Mouse (Mus musculus) limb, embryonic 14.5 days (tissue): ENCODE measurements at regions not wholly inside any gene's neighbourhood (a gene's known extent, or its start where the extent isn't known, plus 50 kb on each side); places are given as distances from the start of the nearest gene placed in this dataset.

Experiments
- ATAC-seq: fragments of 200-750 bp; cut with Nextera tagmentation; 2 replicates; pipeline ENCODE4 v1.8.0; 2017; ENCODE audit warnings: low read depth, moderate number of reproducible peaks, moderate TSS enrichment; ENCODE audit not compliant: low FRiP score
- DNase-seq: peaks from one replicate; pipeline ENCODE4 v3.0.0-alpha.2; 2015; ENCODE audit warnings: low spot score
- H3K27ac ChIP-seq: fragments of 300-500 bp; sonication (generic); replicated peaks from 2 replicates; pipeline ENCODE4 v1.5.1; 2014; ENCODE audit warnings: low read depth, mild to moderate bottlenecking, low read length, moderate library complexity, mixed read lengths
- H3K27me3 ChIP-seq: fragments of 300-500 bp; sonication (generic); 2 replicates; pipeline ENCODE4 v1.6.1; 2014; ENCODE audit warnings: low read length, mixed read lengths; ENCODE audit not compliant: control insufficient read depth, insufficient read depth
- H3K36me3 ChIP-seq: fragments of 300-500 bp; sonication (generic); 2 replicates; pipeline ENCODE4 v1.6.1; 2014; ENCODE audit warnings: mild to moderate bottlenecking, low read length, moderate library complexity, mixed read lengths; ENCODE audit not compliant: control insufficient read depth, insufficient read depth
- H3K4me1 ChIP-seq: fragments of 300-500 bp; sonication (generic); 2 replicates; pipeline ENCODE4 v1.6.1; 2014; ENCODE audit warnings: antibody characterized with exemption, low read length, mixed read lengths; ENCODE audit not compliant: control insufficient read depth, insufficient read depth
- H3K4me2 ChIP-seq: fragments of 300-500 bp; sonication (generic); replicated peaks from 2 replicates; pipeline ENCODE4 v1.6.1; 2014; ENCODE audit warnings: low read depth, mild to moderate bottlenecking, low read length, moderate library complexity; ENCODE audit not compliant: severe bottlenecking
- H3K4me3 ChIP-seq: fragments of 300-500 bp; sonication (generic); replicated peaks from 2 replicates; pipeline ENCODE4 v1.5.1; 2014; ENCODE audit warnings: low read length
- H3K9ac ChIP-seq: fragments of 300-500 bp; sonication (generic); 2 replicates; pipeline ENCODE4 v1.6.1; 2014; ENCODE audit warnings: mild to moderate bottlenecking, low read depth, low read length, moderate library complexity; ENCODE audit not compliant: severe bottlenecking
- H3K9me3 ChIP-seq: fragments of 300-500 bp; sonication (generic); 2 replicates; pipeline ENCODE4 v1.6.1; 2016; ENCODE audit warnings: low read length; ENCODE audit not compliant: control insufficient read depth
- POLR2A ChIP-seq: fragments of 200-500 bp; IDR thresholded peaks from 2 replicates; pipeline ENCODE4 v1.8.0; 2012; ENCODE audit warnings: inconsistent platforms, mild to moderate bottlenecking, moderate library complexity, borderline replicate concordance; ENCODE audit not compliant: insufficient read depth, insufficient read length; ENCODE audit errors: extremely low read depth
- whole genome bisulfite sequencing: fragments of 180-500 bp; shearing (Covaris S2); extraction: QIAGEN DNeasy Blood & Tissue Kit; methylation state at CpG from one replicate; pipeline ENCODE4 v1.1.7; 2014; 5-methylcytosine and 5-hydroxymethylcytosine counted together

DNA sequence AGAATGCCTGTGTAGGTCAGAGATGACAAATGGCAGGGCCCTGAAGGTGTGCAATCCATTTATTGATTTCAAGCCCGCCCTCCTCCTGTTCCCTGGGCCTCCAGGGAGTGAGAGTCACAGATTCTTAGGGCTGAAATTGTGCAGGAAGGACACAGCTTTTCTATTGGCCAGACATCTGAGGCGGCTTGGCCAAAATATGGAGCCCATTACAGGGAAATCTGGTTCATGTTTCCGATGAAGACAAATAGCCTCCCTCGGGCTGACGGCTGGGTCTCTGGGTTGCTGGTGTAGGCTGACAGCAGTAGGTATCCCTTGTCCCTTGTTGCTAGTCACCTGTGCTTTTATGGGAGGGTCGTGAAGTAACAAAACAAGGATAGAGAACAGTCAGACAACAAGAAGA, 413.2 kb downstream of the Tshz3 start:
- no peak overlapping the region for H3K9ac ChIP-seq
- no peak overlapping the region for H3K27ac ChIP-seq
- TF ChIP-seq POLR2A = no peak
- no peak for ATAC-seq
- no peaks in the 10 kb centered on the region for H3K9me3 ChIP-seq
- H3K4me2 ChIP-seq = no peak overlapping the region
- WGBS = 22% methylated on average over 6 of the region's 6 CpGs
- no peaks in the 10 kb centered on the region for H3K36me3 ChIP-seq
- peaks cover 5% of the 10 kb centered on the region; the same call in 1 of the 2 replicates for H3K4me1 ChIP-seq
- H3K4me3 ChIP-seq = no peak overlapping the region
- no peak for DNase-seq
- H3K27me3 ChIP-seq = no peaks in the 10 kb centered on the region

DNA sequence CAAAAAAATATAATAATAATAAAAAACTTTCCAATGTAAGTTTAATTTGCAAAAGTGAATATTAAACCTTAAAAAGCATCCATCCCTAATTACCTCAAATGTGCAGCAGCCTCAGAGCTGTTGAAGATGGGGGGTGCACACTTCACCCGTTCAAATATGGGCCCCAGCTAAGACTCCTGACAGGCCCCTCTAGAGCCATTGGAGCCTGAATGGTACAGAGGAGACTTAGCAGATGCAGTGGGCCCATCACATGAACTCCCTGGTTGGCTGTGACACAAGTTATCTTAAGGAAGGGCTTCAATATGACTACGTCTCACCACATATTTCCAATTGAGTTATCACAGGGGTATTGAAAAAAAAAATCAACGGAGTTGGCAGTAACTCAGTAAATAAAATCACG, 422.9 kb downstream of the Tshz3 start:
- Histone ChIP-seq H3K36me3 (no peaks in the 10 kb centered on the region), H3K27ac (no peak overlapping the region), H3K4me2 (no peak overlapping the region), H3K9ac (no peak overlapping the region), H3K9me3 (no peaks in the 10 kb centered on the region), H3K4me3 (no peak overlapping the region), H3K27me3 (no peaks in the 10 kb centered on the region), H3K4me1 (no peaks in the 10 kb centered on the region)
- no peak for TF ChIP-seq POLR2A
- no peak for DNase-seq
- WGBS = 86% methylated on average over 4 of the region's 4 CpGs
- no peak for ATAC-seq

DNA sequence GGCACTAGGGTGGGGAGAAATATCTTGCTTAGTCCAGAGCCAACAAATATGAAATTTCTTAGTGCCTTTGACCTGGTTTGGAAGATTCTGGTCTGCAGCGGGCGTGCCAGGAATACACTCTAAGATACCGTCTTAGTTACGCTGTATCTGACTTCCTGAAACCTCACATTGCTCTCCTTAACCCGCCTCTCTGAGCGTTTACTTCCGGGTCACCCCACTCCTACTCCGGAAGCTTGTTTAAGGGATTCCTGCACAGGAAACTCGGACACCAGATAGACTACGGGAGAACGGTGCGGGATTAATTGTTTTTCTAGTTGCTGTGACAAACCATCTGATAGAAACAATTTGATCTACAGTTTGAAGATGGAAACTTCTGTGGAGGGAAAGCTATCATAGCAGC, 442.3 kb downstream of the Tshz3 start:
- Histone ChIP-seq H3K27me3 (no peaks in the 10 kb centered on the region), H3K36me3 (no peaks in the 10 kb centered on the region), H3K4me1 (peaks cover 8% of the 10 kb centered on the region; the same call in 1 of the 2 replicates), H3K4me2 (no peak overlapping the region), H3K9me3 (no peaks in the 10 kb centered on the region), H3K4me3 (no peak overlapping the region), H3K9ac (no peak overlapping the region), H3K27ac (no peak overlapping the region)
- WGBS = 92% methylated on average over 12 of the region's 12 CpGs
- ATAC-seq (no peak), DNase-seq (no peak)
- TF ChIP-seq POLR2A = no peak

DNA sequence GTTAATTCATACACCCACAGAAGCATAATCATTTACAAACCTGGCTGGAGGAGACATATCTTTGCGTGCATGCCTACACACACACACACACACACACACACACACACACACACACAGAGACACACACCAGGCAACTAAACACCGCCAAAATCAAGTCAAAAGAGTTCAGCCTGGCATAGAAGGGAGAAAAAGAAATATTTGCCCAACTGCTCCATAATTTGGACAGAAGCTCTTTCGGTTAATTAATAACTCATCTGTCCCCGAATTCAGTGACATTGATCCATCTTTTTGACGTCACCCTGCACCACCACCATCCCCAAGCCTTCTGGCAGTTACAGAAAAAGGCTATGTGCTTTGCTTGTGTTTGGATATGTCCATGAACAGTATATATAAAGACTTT, 444.9 kb downstream of the Tshz3 start:
- H3K9ac ChIP-seq = no peak overlapping the region
- H3K4me3 ChIP-seq = no peak overlapping the region
- WGBS = 90% methylated on average over 5 of the region's 5 CpGs
- no peak for TF ChIP-seq POLR2A
- no peaks in the 10 kb centered on the region for H3K36me3 ChIP-seq
- no peak overlapping the region for H3K4me2 ChIP-seq
- no peak for ATAC-seq
- H3K27ac ChIP-seq = no peak overlapping the region
- H3K4me1 ChIP-seq = peaks cover 8% of the 10 kb centered on the region; the same call in 1 of the 2 replicates
- no peaks in the 10 kb centered on the region for H3K9me3 ChIP-seq
- no peak for DNase-seq
- no peaks in the 10 kb centered on the region for H3K27me3 ChIP-seq

DNA sequence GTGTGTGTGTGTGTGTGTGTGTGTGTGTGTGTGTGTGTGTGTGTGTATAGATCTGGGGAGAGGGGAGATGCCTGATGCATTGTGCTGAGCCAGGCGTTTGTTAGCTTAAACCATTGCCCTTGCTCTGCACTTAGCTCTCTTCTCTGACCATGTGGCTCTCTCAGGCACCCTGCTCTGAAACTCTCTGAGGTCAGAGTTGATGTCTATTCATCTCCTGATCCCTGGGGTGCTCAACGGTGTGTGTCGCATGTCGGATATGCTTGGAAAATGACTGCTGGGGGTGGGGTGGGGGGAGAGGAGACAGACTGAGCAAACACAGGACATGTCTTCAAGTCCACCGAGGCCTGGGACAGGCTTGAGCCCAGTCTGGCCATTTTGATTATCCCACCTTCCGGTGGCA, 446.4 kb downstream of the Tshz3 start:
- TF ChIP-seq POLR2A = no peak
- no peak for ATAC-seq
- Histone ChIP-seq H3K36me3 (no peaks in the 10 kb centered on the region), H3K27ac (no peak overlapping the region), H3K9me3 (no peaks in the 10 kb centered on the region), H3K27me3 (no peaks in the 10 kb centered on the region), H3K4me3 (no peak overlapping the region), H3K4me2 (no peak overlapping the region), H3K9ac (no peak overlapping the region), H3K4me1 (peaks cover 5% of the 10 kb centered on the region; the same call in 1 of the 2 replicates)
- no peak for DNase-seq
- 59% methylated on average over 6 of the region's 6 CpGs for WGBS

DNA sequence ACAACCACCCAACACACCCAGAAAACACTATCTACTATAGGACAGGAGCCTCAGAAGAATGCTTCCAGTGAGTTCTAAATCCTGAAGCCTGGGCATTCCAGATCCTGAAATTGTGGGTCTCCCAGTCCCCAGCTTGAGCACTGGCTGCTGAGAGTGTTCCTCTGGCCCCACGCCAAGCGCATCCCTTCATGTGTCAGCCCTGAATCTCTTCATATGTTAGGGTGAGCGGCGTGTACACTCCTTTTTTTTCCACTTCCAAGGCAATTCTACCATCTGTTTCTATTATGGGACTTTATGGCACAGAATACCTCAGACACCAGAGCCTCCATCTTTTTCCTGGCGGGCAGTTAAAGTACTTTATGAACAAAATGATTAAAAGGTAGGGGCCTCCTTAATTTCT, 451.8 kb downstream of the Tshz3 start:
- H3K4me3 ChIP-seq = no peak overlapping the region

More for the DNA sequence above, 451.8 kb downstream of the Tshz3 start:
- no peaks in the 10 kb centered on the region for H3K9me3 ChIP-seq
- no peak overlapping the region for H3K9ac ChIP-seq
- no peak for ATAC-seq
- 39% methylated on average over 5 of the region's 5 CpGs for WGBS
- no peaks in the 10 kb centered on the region for H3K27me3 ChIP-seq
- DNase-seq = peak; percentile 9
- no peak overlapping the region for H3K4me2 ChIP-seq
- no peaks in the 10 kb centered on the region for H3K36me3 ChIP-seq
- no peaks in the 10 kb centered on the region for H3K4me1 ChIP-seq
- no peak overlapping the region for H3K27ac ChIP-seq
- no peak for TF ChIP-seq POLR2A
